Mouse (Mus musculus): ENCODE results near the gene Mad1l1. TPM values are rescaled to one million over a fixed set of nuclear protein-coding genes. Genes with fewer than 3 reads are reported as not detected.

Mad1l1 gene
- polyA plus RNA-seq, 1 experiment: 18.3 TPM

GRCm38 (mm10) chr5:139985073-139985746 lies 336.1 kb downstream of the Mad1l1 start:
- 44% methylated on average over 18 of the region's 18 CpGs for WGBS
- H3K27me3 ChIP-seq (ENCODE audit: control insufficient read depth, insufficient read depth, low read length): no peaks in the 10 kb centered on the region
- no peak overlapping the region for H3K4me3 ChIP-seq (ENCODE audit: extremely low read depth, insufficient read depth, insufficient read length)
- no peaks in the 10 kb centered on the region for H3K4me1 ChIP-seq (ENCODE audit: control insufficient read depth, insufficient read depth, insufficient read length)
- DNase-seq (ENCODE audit: low read depth in 1 of 2, low spot score in 2 of 2): no peak
- H3K36me3 ChIP-seq (ENCODE audit: control insufficient read depth, insufficient read depth, low read length): no peaks in the 10 kb centered on the region
- H3K27ac ChIP-seq (ENCODE audit: insufficient read depth, low read length): no peak overlapping the region
- TF ChIP-seq CTCF (IDR thresholded peaks at IDR 0.05; ENCODE audit: extremely low read depth, insufficient read depth, insufficient read length, insufficient replicate concordance): no peak
- no peak for TF ChIP-seq POLR2A (IDR thresholded peaks at IDR 0.05; ENCODE audit: low read depth, low read length)

GRCm38 (mm10) chr5:139981976-139982375 lies 339.4 kb downstream of the Mad1l1 start:
- no peak for TF ChIP-seq CTCF (IDR thresholded peaks at IDR 0.05; ENCODE audit: extremely low read depth, insufficient read depth, insufficient read length, insufficient replicate concordance)
- no peak for TF ChIP-seq POLR2A (IDR thresholded peaks at IDR 0.05; ENCODE audit: low read depth, low read length)
- Histone ChIP-seq H3K27me3 (ENCODE audit: control insufficient read depth, insufficient read depth, low read length) (no peaks in the 10 kb centered on the region), H3K4me3 (ENCODE audit: extremely low read depth, insufficient read depth, insufficient read length) (no peak overlapping the region), H3K4me1 (ENCODE audit: control insufficient read depth, insufficient read depth, insufficient read length) (no peaks in the 10 kb centered on the region), H3K27ac (ENCODE audit: insufficient read depth, low read length) (no peak overlapping the region), H3K36me3 (ENCODE audit: control insufficient read depth, insufficient read depth, low read length) (no peaks in the 10 kb centered on the region)
- WGBS: 92% methylated on average over 1 of the region's 1 CpGs
- no peak for DNase-seq (ENCODE audit: low read depth in 1 of 2, low spot score in 2 of 2)

DNA sequence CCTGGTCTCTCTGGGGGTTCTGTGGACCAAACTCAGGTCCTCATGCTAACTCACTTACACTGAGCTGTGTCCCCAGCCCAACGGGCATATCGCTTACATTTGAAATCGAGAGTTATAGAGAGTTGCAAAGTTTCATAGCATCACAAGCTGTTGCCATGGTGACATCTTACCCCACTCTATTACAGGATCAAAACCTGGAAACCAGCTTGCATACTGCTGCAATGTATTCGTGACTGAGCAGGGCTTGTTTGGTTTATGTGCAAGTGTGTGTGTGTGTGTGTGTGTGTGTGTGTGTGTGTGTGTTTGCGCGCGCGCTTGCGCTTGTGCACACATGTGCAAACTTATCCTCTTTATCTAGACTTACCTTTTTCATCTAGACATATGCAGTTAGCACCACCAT lies 342.0 kb downstream of the Mad1l1 start:
- whole genome bisulfite sequencing: 84% methylated on average over 9 of the region's 9 CpGs
- DNase-seq (ENCODE audit: low read depth in 1 of 2, low spot score in 2 of 2): no peak
- Histone ChIP-seq H3K27me3 (ENCODE audit: control insufficient read depth, insufficient read depth, low read length) (no peaks in the 10 kb centered on the region), H3K27ac (ENCODE audit: insufficient read depth, low read length) (no peak overlapping the region), H3K36me3 (ENCODE audit: control insufficient read depth, insufficient read depth, low read length) (no peaks in the 10 kb centered on the region), H3K4me1 (ENCODE audit: control insufficient read depth, insufficient read depth, insufficient read length) (no peaks in the 10 kb centered on the region), H3K4me3 (ENCODE audit: extremely low read depth, insufficient read depth, insufficient read length) (no peak overlapping the region)
- TF ChIP-seq CTCF (IDR thresholded peaks at IDR 0.05; ENCODE audit: extremely low read depth, insufficient read depth, insufficient read length, insufficient replicate concordance) (no peak), POLR2A (IDR thresholded peaks at IDR 0.05; ENCODE audit: low read depth, low read length) (no peak)

GRCm38 (mm10) chr5:139978525-139979276 lies 342.7 kb downstream of the Mad1l1 start:
- no peak for TF ChIP-seq CTCF (IDR thresholded peaks at IDR 0.05; ENCODE audit: extremely low read depth, insufficient read depth, insufficient read length, insufficient replicate concordance)
- no peak for TF ChIP-seq POLR2A (IDR thresholded peaks at IDR 0.05; ENCODE audit: low read depth, low read length)
- Histone ChIP-seq H3K4me1 (ENCODE audit: control insufficient read depth, insufficient read depth, insufficient read length) (no peaks in the 10 kb centered on the region), H3K27me3 (ENCODE audit: control insufficient read depth, insufficient read depth, low read length) (no peaks in the 10 kb centered on the region), H3K27ac (ENCODE audit: insufficient read depth, low read length) (no peak overlapping the region), H3K36me3 (ENCODE audit: control insufficient read depth, insufficient read depth, low read length) (no peaks in the 10 kb centered on the region), H3K4me3 (ENCODE audit: extremely low read depth, insufficient read depth, insufficient read length) (no peak overlapping the region)
- no peak for DNase-seq (ENCODE audit: low read depth in 1 of 2, low spot score in 2 of 2)
- 12% methylated on average over 13 of the region's 13 CpGs for WGBS

DNA sequence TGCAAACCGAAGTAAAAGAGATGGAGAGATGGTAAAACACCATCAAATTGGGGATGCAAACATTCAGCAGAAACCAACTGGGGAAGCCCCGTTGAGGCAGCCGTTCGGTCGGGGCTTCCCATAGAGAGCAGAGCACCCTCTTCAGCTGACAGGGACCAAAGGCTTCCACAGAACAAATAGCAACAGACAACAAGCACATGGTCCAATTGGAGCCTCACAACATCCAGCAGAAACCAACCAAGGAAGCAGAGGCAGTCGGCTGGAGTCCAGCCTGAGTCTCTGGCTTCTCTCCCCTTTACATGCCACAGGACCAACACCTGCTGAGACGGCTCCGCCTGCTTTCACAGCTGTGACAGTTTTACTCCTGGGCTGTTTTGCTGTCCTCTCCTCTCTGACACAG lies 343.9 kb downstream of the Mad1l1 start:
- Histone ChIP-seq H3K4me3 (ENCODE audit: extremely low read depth, insufficient read depth, insufficient read length) (no peak overlapping the region), H3K4me1 (ENCODE audit: control insufficient read depth, insufficient read depth, insufficient read length) (no peaks in the 10 kb centered on the region), H3K27ac (ENCODE audit: insufficient read depth, low read length) (no peak overlapping the region), H3K36me3 (ENCODE audit: control insufficient read depth, insufficient read depth, low read length) (no peaks in the 10 kb centered on the region), H3K27me3 (ENCODE audit: control insufficient read depth, insufficient read depth, low read length) (no peaks in the 10 kb centered on the region)
- TF ChIP-seq CTCF (IDR thresholded peaks at IDR 0.05; ENCODE audit: extremely low read depth, insufficient read depth, insufficient read length, insufficient replicate concordance) (no peak), POLR2A (IDR thresholded peaks at IDR 0.05; ENCODE audit: low read depth, low read length) (no peak)
- 32% methylated on average over 8 of the region's 8 CpGs for WGBS
- DNase-seq (ENCODE audit: low read depth in 1 of 2, low spot score in 2 of 2): no peak

DNA sequence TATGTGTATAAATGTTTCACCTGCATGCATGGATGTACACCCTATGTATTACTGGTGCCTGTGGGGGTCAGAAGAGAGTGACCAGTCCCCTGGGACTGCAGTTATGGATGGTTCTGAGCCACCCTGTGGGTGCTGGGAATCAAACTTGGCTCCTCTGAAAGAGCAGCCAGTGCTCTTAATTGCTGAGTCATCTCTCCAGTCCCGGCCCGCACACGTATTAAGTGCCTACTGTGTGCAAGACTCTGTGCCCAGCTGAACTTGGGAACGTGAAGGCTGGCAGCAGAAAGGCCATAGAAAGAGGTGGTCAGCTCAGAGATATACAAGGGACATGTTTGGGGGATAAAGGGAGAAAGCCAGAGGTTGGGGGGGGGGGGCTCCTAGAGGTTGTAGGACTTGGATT lies 344.8 kb downstream of the Mad1l1 start:
- no peaks in the 10 kb centered on the region for H3K27me3 ChIP-seq (ENCODE audit: control insufficient read depth, insufficient read depth, low read length)
- H3K4me1 ChIP-seq (ENCODE audit: control insufficient read depth, insufficient read depth, insufficient read length): no peaks in the 10 kb centered on the region
- no peak overlapping the region for H3K27ac ChIP-seq (ENCODE audit: insufficient read depth, low read length)
- H3K36me3 ChIP-seq (ENCODE audit: control insufficient read depth, insufficient read depth, low read length): no peaks in the 10 kb centered on the region
- no peak for DNase-seq (ENCODE audit: low read depth in 1 of 2, low spot score in 2 of 2)
- 68% methylated on average over 4 of the region's 4 CpGs for WGBS
- no peak overlapping the region for H3K4me3 ChIP-seq (ENCODE audit: extremely low read depth, insufficient read depth, insufficient read length)
- TF ChIP-seq CTCF (IDR thresholded peaks at IDR 0.05; ENCODE audit: extremely low read depth, insufficient read depth, insufficient read length, insufficient replicate concordance): no peak
- TF ChIP-seq POLR2A (IDR thresholded peaks at IDR 0.05; ENCODE audit: low read depth, low read length): no peak

GRCm38 (mm10) chr5:139970186-139970631 lies 351.1 kb downstream of the Mad1l1 start:
- no peak for DNase-seq (ENCODE audit: low read depth in 1 of 2, low spot score in 2 of 2)
- WGBS: 18% methylated on average over 12 of the region's 12 CpGs
- Histone ChIP-seq H3K36me3 (ENCODE audit: control insufficient read depth, insufficient read depth, low read length) (no peaks in the 10 kb centered on the region), H3K27ac (ENCODE audit: insufficient read depth, low read length) (no peak overlapping the region), H3K4me3 (ENCODE audit: extremely low read depth, insufficient read depth, insufficient read length) (no peak overlapping the region), H3K4me1 (ENCODE audit: control insufficient read depth, insufficient read depth, insufficient read length) (no peaks in the 10 kb centered on the region), H3K27me3 (ENCODE audit: control insufficient read depth, insufficient read depth, low read length) (no peaks in the 10 kb centered on the region)
- TF ChIP-seq POLR2A (IDR thresholded peaks at IDR 0.05; ENCODE audit: low read depth, low read length): no peak
- no peak for TF ChIP-seq CTCF (IDR thresholded peaks at IDR 0.05; ENCODE audit: extremely low read depth, insufficient read depth, insufficient read length, insufficient replicate concordance)

Data from spleen, adult 2 months (tissue).